Mouse (Mus musculus) frontal cortex, adult 2 months (tissue): ENCODE measurements around the gene Nadk. TPM values are rescaled to one million over a fixed set of nuclear protein-coding genes. Genes with fewer than 3 reads are reported as not detected.
"Not testable (repeated sequence)": the region's sequence is repeated elsewhere in the genome, so short reads cannot be mapped to it uniquely, and the experiment has no call there.

Source experiments
- DNase-seq, 2 experiments: peaks; one replicate each; pipeline ENCODE4 v3.0.0; 2022; ENCODE audit warnings: low spot score in 1 of 2; ENCODE audit errors: extremely low spot score in 1 of 2
- polyA plus RNA-seq: library from polyadenylated mRNA; depleted of rRNA; stranded (reverse); fragments of >200 nt; gene quantifications from 2 replicates; pipeline ENCODE4 v1.2.3, GENCODE M21; 2012

Nadk gene
- polyA plus RNA-seq, 1 experiment: 71.2 TPM

DNA sequence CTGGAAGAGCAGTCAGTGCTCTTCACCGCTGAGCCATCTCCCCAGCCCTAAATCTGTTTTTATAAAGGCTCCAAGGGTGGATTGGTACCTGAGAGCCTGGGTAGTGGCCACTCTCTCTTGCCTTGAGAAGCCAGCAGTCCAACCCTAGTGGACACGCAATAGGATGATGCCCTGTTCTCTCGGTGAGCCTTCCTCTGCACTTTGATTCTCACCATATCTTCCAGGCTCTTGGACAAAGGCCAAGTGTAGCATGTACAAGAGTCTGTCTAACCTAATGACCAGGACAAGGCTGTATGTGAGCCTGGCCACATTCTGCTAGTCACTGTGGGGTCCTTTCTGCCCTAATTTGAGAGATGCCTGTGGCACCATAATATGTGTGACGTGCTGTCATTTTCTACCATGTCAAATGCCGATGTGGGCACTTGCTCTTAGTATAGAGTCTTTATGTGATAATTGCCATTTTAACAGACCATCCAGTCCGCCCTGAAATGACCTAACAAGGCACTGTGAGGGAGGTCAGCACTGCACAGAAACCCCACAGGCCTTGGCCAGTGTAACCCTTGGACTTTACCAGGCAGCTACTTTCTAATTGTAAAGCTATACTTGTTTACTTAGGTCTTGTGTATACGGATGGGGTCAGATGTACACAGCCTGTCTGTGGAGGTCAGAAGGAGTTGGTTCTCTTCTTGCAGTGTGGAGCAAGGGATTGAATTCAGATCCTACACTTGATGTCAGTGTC, 6.6 kb downstream of the Nadk start:
- DNase-seq: no peak

DNA sequence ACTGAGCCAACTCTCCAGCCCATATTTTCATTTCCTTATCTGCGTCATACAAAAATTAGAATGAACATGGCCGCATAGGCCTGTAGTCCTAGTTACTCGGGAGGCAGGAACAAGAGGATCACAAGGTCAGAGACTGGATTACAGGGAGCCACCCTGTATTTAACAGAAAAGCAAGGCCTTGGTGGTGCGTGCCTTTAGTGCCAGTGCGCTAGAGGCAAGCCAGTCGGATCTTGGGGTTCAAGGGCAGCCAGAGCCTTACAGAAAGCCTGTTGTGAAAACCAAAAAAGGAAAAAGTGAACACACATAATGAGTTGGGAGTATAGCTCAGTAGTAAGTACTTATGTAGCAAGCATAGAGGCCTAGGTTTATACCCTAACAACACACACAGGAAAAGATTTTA, 7.6 kb downstream of the Nadk start:
- no peak for DNase-seq

DNA sequence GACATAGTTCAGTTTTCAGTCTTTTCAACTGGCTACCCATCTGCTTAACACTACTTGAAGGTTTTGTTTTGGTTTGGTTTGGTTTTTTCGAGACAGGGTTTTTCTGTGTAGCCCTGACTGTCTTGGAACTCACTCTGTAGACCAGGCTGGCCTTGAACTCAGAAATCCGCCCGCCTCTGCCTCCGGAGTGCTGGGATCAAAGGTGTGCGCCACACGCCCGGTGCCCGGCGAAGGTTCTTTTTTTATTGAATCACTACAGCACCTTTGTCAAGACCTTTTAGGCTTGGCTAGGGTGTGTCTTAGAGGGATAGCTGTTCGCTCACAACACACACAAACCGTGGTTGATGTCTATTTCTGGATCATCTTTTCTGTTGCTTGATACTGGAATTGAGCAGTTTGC, 8.1 kb downstream of the Nadk start:
- not testable (repeated sequence) for DNase-seq

DNA sequence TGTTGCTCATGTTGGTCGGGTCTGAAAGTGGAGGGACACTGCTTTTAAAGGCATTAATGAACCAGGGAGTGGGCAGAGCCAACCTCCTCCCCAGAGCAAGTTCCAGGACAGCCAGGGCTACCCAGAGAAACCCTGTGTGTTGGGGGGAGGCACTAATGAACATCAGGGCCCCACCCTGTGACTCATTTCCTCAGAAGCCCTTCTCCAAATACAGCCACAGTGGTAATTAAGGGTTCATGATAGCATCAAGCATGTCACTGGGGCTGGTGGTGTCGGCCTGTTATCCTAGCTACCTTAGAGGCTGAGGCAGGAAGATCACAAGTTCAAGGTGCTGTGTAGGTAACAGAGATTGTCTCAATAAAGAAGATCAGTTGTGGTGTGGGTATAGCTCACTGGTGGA, 9.3 kb downstream of the Nadk start:
- no peak for DNase-seq

DNA sequence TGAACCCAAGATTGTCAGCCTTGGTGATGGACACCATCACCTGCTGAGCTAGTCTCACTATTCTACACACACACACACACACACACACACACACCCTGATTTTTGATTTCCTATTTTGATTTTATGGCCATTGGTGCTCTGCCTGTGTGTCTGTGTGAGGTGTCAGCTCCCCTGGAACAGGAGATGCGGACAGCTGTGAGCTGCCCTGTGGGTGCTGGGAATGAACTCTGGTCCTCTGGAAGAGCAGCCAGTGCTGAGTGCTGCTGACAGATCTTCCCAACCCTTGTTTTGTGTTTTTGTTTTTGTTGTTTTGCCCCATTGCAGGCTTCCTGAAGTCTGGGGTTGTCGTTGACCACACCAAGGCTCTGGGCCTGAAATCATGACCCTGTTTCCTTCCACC, 11.0 kb downstream of the Nadk start:
- no peak for DNase-seq

DNA sequence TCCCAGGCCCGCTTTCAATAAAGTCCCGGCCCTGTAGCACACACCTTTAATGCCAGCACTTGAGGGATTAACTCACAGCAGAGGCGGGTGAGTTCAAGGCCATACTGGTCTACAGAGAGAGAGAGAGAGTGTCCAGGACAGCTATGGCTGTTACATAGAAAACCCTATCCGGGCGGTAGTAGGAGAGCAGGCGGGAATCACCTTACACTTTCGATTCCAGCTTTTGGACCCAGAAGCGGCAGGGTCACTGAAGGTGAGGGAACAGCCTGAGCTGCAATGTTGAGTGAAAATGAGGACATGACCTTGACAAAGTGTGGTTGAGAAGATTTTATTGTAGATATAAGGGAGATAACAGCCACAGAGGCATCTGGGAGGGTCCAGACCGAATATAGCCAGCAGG, 11.7 kb downstream of the Nadk start:
- no peak for DNase-seq

DNA sequence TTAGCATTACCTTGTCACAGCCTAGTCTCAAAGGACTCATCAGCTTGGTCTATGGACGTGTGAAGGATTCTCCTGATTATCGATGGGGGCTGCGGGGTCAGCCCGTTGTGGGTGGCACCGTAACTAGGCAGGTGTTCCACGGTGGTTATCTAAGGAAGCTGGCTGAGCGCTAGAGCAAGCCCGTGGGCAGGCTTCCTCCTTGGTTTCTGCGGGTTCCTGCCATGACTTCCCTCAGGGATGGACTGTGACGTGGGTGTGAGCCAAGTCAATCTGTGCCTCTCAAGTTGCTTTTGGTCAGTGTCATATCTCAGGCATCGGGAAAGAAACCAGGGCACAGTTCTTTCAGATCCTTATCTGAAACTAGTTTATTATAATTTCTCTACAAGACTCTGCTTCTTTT, 12.8 kb downstream of the Nadk start:
- no peak for DNase-seq

DNA sequence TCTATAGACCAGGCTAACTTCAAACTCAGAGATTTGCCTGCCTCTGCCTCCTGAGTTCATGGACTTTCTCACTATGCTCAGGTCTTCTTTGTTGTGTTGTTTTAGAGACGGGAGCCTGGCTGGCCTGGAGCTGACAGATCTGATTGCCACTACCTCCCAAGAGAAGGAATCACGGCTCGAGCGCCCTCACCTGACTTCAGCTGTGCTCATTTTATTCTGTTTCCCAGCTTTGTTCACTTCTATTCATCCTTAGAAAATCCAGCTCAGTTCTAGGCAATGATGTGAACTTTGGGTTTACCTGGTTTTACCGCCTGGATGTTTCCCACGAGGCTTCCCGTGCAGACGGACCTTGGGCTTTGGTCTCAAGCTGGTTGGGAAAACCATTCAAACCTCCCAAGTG, 13.3 kb downstream of the Nadk start:
- DNase-seq: no peak

DNA sequence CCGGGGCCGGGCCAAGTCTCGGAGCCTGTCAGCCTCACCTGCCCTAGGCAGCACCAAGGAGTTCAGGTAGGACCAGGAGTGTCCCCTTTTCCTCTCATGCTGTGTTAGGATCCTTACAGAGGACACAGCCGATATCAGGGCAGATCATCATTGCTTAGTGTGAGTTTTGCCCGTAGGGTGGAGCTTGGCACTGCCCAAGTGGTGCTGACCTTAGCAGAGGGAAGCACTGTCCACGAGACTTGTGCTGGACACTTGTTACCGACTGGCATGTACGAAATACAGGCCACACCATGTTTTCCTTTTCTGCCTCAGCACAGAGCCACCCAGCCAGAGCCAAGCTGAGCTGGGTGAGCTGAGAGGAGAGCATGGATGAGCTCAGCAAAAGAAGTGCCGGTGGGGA, 15.0 kb downstream of the Nadk start:
- DNase-seq: no peak

DNA sequence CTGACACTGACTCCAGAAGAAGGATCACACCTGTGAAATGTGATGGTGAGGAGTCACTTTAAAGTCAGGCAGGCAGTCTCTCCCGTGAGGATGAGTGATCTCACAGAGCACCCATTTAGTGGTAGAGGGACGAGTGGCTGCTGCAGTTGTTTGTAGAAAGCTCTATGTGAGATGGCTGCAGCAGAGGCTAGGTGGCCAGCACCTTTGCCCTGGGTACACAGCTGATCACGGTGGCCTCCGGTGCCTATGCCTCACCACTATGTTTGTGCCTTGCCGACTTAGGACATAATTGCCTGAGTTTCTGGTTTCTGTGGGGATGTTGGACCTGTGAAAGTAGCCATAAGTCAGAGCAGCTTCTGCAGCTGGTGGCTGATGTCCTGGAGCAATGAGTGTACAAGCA, 15.6 kb downstream of the Nadk start:
- DNase-seq: no peak

DNA sequence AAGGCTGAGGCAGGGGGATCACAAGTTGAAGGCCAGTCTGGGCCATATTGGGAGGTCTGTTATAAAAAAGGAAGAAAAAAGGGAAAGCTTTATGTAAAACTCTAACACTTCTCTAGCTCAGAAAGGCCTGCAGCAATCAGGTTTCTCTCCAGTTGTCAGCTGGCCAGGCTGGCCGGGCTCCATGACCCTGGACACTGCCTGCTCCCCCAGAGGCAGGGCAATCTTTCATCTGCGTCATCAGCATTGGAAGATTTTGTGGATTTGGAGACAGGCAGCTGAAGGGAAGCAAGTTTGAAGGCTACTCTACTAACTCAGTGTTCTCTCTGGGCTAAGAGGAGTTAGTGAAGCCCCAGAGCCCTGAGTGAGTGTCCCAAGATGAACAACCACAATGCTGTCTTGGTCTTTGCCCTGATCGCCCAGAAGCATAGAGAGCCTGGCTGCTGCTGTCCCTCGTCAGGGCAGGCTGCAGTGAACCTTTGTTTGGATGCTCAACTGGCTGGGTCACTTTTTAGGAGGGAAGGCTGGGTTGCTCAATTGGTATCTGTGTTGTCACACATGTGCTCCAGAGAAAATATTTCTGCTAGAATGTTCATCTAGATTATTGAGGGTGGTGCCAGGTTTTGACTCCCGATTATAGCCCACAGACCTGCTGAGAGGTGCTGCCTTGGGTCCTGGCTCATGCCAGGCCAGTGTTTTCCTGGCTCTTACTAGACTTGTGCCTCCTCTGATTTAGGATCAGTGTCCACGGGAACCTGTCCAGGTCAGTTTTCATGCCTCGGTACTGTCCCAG, 16.4 kb downstream of the Nadk start:
- DNase-seq: no peak

DNA sequence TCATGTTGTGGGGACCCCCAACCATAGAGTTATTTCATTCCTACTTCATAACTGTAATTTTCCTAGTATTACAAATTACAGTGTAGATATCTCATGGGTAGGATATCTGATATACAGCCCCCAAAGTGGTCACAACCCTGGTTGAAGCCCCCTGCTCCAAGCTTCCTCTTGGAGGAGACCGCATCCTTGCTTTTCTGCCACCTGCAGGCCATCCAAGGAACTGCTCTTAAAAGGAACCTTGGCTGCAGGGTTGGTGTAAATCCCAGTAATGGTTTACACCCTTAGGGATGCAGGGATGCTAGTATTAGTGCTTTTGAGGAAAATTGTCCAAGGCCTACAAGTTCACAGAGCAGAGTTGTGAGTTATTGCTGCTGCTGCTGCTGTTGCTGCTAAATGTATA, 18.2 kb downstream of the Nadk start:
- peak in 1 of 2 experiments; percentile 81 for DNase-seq

DNA sequence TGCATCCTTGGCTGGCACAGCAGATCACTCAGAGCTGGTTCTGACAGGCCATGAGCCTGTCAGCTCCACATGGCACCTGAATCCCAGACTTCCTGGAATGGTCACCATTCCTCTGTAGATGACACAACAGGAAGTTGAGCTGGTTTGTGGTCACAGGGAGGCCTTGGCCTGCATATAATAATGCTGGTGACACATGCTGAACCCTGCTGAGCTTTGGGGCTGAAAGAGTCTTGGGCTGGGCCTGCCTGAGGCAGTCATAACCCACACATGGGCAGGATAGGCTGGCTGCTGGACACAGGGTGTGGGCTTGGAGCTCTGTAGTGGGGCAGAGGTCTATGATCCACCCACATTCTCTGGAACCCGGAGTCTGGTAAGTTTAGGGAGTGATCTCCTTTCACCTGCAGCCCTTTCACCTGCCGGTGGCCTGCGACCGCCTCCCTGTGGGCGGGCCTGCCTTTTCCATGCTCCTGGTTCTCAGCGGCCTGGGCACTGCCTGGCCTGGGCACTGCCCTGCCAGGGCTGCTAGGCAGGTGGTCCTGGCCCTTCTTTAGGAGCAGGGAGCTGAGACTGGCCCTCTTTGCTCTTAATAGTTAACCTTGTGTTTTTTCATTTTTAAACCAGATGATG, 20.2 kb downstream of the Nadk start:
- DNase-seq: no peak

DNA sequence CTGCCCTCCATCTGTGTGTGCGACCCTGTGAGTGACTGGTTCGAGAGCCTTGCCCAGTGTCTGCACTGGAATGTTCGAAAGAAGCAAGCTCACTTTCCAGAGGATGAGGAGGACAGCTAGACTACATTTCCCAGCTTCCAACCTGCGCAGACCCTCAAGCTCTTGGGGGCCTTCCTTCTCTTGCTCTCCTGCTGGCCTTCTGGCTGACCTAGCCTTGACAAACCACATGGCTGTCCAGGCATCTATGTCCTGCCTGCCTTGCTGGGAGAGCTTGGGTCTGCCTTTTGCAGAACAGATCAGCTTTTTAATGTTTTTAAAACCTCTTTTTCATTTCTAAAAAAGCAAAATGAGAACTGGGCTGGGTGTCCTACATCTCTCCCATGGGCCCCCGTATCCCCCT, 27.2 kb downstream of the Nadk start:
- DNase-seq: no peak

DNA sequence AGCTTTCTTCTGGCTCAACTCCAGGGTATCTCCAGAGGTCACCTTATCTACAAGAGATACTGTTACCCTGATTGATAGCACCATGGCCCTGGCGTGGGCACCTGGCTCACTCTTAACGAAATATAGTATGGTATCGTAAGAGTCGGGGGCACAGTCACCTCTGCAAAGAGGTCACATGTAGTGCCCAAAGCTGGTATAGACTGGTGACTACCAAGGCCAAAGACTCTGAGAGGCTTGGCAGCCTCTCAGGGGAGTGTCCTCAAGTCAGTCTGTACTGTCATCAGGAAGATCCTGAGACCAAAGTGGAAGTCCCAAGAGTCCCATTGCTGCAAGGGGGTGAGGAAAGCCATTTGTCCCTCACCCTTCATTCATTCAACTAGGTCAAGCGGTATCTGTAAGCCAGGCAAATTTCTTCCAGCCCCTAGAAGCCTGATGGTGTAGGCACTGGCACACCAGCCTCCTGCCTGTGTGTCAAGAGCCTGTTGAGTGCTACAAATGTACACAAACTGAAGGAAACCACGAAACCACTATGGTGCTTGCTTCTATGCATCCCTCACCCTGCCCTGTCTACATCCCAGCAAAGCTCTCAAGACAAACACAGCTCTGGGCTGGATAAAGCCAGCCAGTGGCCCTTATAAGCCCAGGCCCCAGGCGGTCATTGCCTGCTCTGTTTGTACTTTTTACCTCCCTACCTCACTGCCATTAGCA, 29.0 kb downstream of the Nadk start:
- DNase-seq: no peak

DNA sequence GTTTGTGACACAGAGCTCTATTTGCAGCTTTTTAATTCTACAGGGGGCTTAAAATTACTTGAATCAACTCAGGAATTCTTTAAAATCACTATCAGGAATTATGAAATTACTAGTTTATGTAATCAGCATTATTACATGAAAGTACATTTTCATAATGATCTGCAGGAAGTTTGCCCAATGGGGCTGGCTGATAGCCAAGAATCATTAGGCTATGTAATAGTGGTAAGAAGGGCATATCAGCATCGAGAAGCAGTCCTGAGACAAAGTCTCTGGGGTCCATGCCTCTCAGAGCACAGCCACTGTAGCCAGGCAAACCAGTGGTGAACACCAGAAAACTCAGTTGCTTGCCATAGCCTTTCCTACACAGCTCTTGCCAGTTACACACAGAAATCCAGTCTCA, 31.6 kb downstream of the Nadk start:
- DNase-seq: no peak

DNA sequence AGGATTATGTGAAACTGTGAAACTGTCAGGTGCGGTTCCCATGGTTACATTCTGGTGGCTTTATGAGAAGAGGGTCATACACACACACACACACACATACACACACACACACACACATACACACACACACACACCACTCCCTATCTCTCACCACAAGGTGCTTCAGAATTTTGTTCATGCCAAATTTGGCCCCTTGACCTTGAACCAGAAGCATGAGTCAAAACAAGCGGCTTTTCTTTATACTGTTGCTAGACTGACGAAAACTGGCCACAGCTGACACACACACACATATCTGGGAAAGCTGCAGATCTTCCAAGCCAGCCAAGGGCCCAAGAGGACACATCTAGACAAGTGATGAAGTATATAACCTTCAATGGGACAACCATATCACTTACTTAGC, 33.6 kb downstream of the Nadk start:
- DNase-seq: no peak

DNA sequence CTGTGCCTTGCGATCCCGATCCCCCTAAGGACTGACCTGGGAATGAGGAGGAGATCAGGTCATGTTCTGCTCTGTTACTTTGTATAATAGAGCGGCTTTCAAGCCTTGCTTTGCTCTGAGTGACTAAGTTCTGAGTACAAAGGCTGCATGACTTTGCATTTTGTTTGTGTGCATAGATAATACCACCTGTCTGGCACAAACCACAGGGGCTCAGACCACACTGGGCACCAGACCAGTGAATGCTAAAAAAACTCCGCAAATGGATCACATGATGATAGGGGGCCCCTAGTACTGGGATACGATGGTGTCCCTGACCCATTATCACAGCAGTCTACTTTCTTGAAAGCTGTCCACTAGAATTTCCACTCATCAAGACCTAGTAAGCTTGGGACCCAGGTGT, 34.4 kb downstream of the Nadk start:
- no peak for DNase-seq

DNA sequence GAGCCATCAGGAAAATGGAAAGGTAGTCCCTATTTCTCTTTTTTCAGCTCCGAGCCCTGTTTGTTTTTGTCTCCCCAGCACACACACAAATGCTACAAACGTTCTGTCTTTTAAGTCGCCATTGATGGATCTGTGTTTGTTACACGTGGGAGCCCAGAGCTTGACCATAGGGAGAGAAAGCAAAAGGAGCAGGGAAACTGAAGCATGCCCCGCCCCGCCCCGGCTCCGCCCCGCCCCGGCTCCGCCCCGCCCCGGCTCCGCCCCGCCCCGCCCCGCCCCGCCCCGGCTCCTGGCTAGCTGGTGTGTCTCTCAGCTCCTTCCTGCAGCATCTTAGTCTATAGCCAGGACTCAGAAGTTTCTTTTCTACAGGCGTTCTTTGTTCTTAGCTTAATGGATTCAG, 36.4 kb downstream of the Nadk start:
- no peak for DNase-seq

DNA sequence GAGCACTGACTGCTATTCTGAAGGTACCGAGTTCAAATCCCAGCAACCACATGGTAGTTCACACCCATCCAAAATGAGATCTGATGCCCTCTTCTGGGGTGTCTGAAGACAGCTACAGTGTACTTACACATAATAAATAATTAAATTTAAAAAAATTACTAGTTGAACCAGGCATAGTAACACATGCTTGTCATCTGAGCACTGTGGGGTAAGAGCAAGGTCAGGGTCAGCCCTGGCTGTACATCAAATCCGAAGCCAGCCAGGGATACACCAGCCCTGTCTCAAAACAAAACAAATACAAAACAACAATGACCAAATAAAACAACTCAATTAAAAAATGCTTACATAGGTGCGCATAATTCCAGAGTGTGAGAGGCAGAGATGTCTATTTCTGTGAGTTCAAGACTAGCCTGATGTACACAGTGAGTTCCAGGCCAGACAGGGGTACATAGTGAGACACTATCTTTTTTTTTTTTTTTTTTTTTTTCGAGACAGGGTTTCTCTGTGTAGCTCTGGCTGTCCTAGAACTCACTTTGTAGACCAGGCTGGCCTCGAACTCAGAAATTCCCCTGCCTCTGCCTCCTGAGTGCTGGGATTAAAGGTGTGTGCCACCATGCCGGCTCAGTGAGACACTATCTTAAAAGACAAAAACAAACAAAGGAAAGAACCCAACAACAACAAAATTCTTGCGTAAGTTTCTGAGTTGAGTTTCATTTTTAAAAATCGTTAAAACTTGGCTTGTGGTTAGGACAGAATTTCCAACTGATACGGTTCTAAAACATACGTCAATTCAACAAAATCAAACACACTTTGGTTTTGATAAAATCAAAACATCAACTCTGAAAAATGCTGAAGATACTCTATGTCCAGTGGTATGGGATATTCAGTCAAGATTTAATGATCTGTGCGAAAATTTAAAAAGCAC, 38.0 kb downstream of the Nadk start:
- no peak for DNase-seq
